9 mouse cellular contexts compared by ENCODE assay signal in genomic region chr5:120439887-120440670, GRCm38 (mm10). TPM values are rescaled to one million over a fixed set of nuclear protein-coding genes. Genes with fewer than 3 reads are reported as not detected.
DNase-seq lines count a peak whose midpoint lies in the region; ATAC-seq and TF ChIP-seq lines count a peak whose summit lies in the region.
"Had no signal": no experiment of that assay in that cellular context is flagged by ENCODE, and none has a peak within 500 bp of the region (broad histone marks: within the 10 kb centered on the region; RNA-seq: fewer than 3 reads in every experiment).

No protein-coding gene starts in this region.

- H3K36me3 ChIP-seq in E14TG2a.4 (ENCODE audit: insufficient read depth, low read length): no peaks in the 10 kb centered on the region
- H3K36me3 ChIP-seq in heart, embryonic 14.5 days (ENCODE audit: control insufficient read depth, insufficient read depth, low read length): no peaks in the 10 kb centered on the region
- H3K36me3 ChIP-seq in liver, embryonic 15.5 days (replicated peaks): no peaks in the 10 kb centered on the region

- H3K4me3 ChIP-seq in E14TG2a.4 (replicated peaks; ENCODE audit: low read length): peak overlapping the region; percentile 59
- H3K4me3 ChIP-seq in heart, embryonic 14.5 days (ENCODE audit: control insufficient read depth in 1 of 2, insufficient read depth in 1 of 2, low read depth in 1 of 2, low read length in 2 of 2): peak overlapping the region; percentile 22 to 36
- H3K4me3 ChIP-seq in liver, embryonic 15.5 days (replicated peaks): peak overlapping the region; percentile 17

- no peak for ATAC-seq in heart, embryonic 14.5 days (ENCODE audit: insufficient number of reproducible peaks, insufficient read depth, low FRiP score, low read depth)
- no peak for ATAC-seq in liver, embryonic 15.5 days (ENCODE audit: insufficient read depth)

- H3K4me1 ChIP-seq in E14TG2a.4 (replicated peaks; ENCODE audit: low read depth, low read length): peaks cover 54% of the 10 kb centered on the region
- peaks cover 0 to 13% of the 10 kb centered on the region in 2 experiments; a peak in 2 of 4 replicates for H3K4me1 ChIP-seq in heart, embryonic 14.5 days (ENCODE audit: control insufficient read depth in 2 of 2, insufficient read depth in 2 of 2, low read length in 2 of 2)
- peaks cover 5% of the 10 kb centered on the region; the same call in 1 of the 2 replicates for H3K4me1 ChIP-seq in liver, embryonic 15.5 days (replicated peaks)

- H3K27ac ChIP-seq in heart, embryonic 14.5 days (replicated peaks in 1 of 2; ENCODE audit: control insufficient read depth in 1 of 2, insufficient read depth in 1 of 2, low read depth in 2 of 2, low read length in 2 of 2): no peak overlapping the region
- no peak overlapping the region for H3K27ac ChIP-seq in liver, embryonic 15.5 days (replicated peaks)

- H3K27me3 ChIP-seq in E14TG2a.4 (ENCODE audit: insufficient read depth, low read length): peaks cover 89% of the 10 kb centered on the region
- peaks cover 83% of the 10 kb centered on the region for H3K27me3 ChIP-seq in heart, embryonic 14.5 days (ENCODE audit: control insufficient read depth, insufficient read depth, low read length)
- H3K27me3 ChIP-seq in liver, embryonic 15.5 days: peaks cover 96% of the 10 kb centered on the region

- no peak overlapping the region for H3K9ac ChIP-seq in heart, embryonic 14.5 days (ENCODE audit: low read length)
- no peak overlapping the region for H3K9ac ChIP-seq in liver, embryonic 15.5 days

- DNase-seq in adrenal gland, postnatal 14 days: peak; percentile 38
- DNase-seq in adrenal gland, postnatal 4 days (ENCODE audit: low spot score in 2 of 2): no peak
- no peak for DNase-seq in frontal cortex, postnatal 10 days (ENCODE audit: low spot score in 2 of 2)
- DNase-seq in gastrocnemius, postnatal 25 days: no peak
- DNase-seq in thymus, postnatal 4 days: no peak

- no peak for TF ChIP-seq CTCF in E14TG2a.4 (conservative IDR thresholded peaks at IDR 0.05; ENCODE audit: low read length)

- no peaks in the 10 kb centered on the region for H3K9me3 ChIP-seq in E14TG2a.4 (ENCODE audit: low read length)
- no peaks in the 10 kb centered on the region for H3K9me3 ChIP-seq in heart, embryonic 14.5 days (ENCODE audit: control insufficient read depth, low read length)
- no peaks in the 10 kb centered on the region for H3K9me3 ChIP-seq in liver, embryonic 15.5 days (replicated peaks)

- WGBS in heart, embryonic 14.5 days: 1% methylated on average over 61 of the region's 61 CpGs
- WGBS in liver, embryonic 15.5 days (ENCODE audit: insufficient replicate concordance): 2% methylated on average over 61 of the region's 61 CpGs

- H3K4me2 ChIP-seq in heart, embryonic 14.5 days (ENCODE audit: low read length): peak overlapping the region; percentile 65
- peak overlapping the region; percentile 29 for H3K4me2 ChIP-seq in liver, embryonic 15.5 days

RNA-seq across cellular contexts. Expression of gene Lhx5, which starts 8.6 kb away (rescaled TPM):
- not detected in 2 replicates for total RNA-seq in adrenal gland, postnatal 14 days (2021)
- total RNA-seq in adrenal gland, postnatal 4 days (2021): not detected
- not detected in 2 replicates for polyA plus RNA-seq in heart, embryonic 14.5 days (2014; fragmentation: Nextera tagmentation; extraction: Ambion mirVana)
- polyA plus RNA-seq in liver, embryonic 15.5 days (2015; fragmentation: Nextera tagmentation; extraction: Ambion mirVana): not detected in 2 replicates
- total RNA-seq in gastrocnemius, postnatal 25 days (2021): not detected
- total RNA-seq: liver, adult 2 months had no signal
- polyA plus RNA-seq: liver, adult 2 months had no signal

RNA-seq across cellular contexts. Expression of gene Sdsl, which starts 32.5 kb away (rescaled TPM):
- total RNA-seq in adrenal gland, postnatal 14 days (2021): 43.0 and 43.7 TPM in 2 replicates
- 10 to 100 TPM; 61.7 to 63.9 TPM for total RNA-seq in adrenal gland, postnatal 4 days (2021)
- 14.1 and 14.4 TPM in 2 replicates for polyA plus RNA-seq in heart, embryonic 14.5 days (2014; fragmentation: Nextera tagmentation; extraction: Ambion mirVana)
- polyA plus RNA-seq in liver, embryonic 15.5 days (2015; fragmentation: Nextera tagmentation; extraction: Ambion mirVana): 4.5 and 5.8 TPM in 2 replicates
- total RNA-seq in gastrocnemius, postnatal 25 days (2021): under 1 TPM; 0.31 to 0.64 TPM

RNA-seq across cellular contexts. Expression of gene Sds, which starts 36.2 kb away (rescaled TPM):
- 3.5 and 28.1 TPM in 2 replicates for total RNA-seq in adrenal gland, postnatal 14 days (2021)
- total RNA-seq in adrenal gland, postnatal 4 days (2021): 1 to 10 TPM in 1 of 2 experiments, not detected in 1; 1.8 TPM
- polyA plus RNA-seq in heart, embryonic 14.5 days (2014; fragmentation: Nextera tagmentation; extraction: Ambion mirVana): not detected in 2 replicates
- 1.6 and 2.3 TPM in 2 replicates for polyA plus RNA-seq in liver, embryonic 15.5 days (2015; fragmentation: Nextera tagmentation; extraction: Ambion mirVana)
- total RNA-seq in gastrocnemius, postnatal 25 days (2021): not detected

Comparison
In these comparisons a context has a peak if more than half of its experiments do, and no peak if none do; other contexts are left out.
1. RNA of gene Sdsl, which starts 32.5 kb away (total RNA-seq): 61.7 to 63.9 TPM in adrenal gland, postnatal 4 days and 43.0 to 43.7 TPM in adrenal gland, postnatal 14 days; 0.31 to 0.64 TPM in gastrocnemius, postnatal 25 days; every median in the first group is over 10 times any median in the second.
2. Peak in every context shown above with its lines, with median percentiles within 50 percentile points of each other: H3K4me3 ChIP-seq.